Mouse (Mus musculus) gastrocnemius, adult 18-20 months (tissue): ENCODE measurements around the gene Calml4. TPM values are rescaled to one million over a fixed set of nuclear protein-coding genes. Genes with fewer than 3 reads are reported as not detected.
"Not testable (repeated sequence)": the region's sequence is repeated elsewhere in the genome, so short reads cannot be mapped to it uniquely, and the experiment has no call there.

Experiments used
- DNase-seq: peaks from one replicate; pipeline ENCODE4 v3.0.0; 2021; ENCODE audit warnings: low spot score
- total RNA-seq, 2 experiments: library from RNA; stranded (reverse); gene quantifications; 2 replicates each; pipeline ENCODE4 v1.2.3; 2021

Gene Calml4
- total RNA-seq, 2 experiments from 2014 or later, result 1.2 to 1.3 TPM

DNA sequence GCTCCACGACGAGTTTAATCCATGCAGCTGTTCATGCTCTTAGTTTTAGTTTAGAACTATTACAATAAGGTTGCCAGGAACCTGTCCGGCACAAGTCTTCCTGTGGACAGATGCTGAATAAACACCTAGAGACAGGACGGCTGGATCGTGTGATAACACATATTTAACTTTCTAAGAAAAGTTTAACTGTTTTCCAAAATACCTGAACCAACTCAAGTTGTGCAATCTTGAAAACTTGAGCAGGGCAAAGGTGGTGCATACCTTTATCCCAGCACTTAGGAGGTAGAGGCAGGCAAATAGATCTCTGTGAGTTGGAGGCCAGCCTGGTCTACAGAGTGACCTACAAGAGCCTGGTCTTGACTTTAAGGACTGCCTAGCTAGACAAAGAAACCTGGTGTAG, 23.0 kb upstream of the Calml4 start:
- no peak for DNase-seq

DNA sequence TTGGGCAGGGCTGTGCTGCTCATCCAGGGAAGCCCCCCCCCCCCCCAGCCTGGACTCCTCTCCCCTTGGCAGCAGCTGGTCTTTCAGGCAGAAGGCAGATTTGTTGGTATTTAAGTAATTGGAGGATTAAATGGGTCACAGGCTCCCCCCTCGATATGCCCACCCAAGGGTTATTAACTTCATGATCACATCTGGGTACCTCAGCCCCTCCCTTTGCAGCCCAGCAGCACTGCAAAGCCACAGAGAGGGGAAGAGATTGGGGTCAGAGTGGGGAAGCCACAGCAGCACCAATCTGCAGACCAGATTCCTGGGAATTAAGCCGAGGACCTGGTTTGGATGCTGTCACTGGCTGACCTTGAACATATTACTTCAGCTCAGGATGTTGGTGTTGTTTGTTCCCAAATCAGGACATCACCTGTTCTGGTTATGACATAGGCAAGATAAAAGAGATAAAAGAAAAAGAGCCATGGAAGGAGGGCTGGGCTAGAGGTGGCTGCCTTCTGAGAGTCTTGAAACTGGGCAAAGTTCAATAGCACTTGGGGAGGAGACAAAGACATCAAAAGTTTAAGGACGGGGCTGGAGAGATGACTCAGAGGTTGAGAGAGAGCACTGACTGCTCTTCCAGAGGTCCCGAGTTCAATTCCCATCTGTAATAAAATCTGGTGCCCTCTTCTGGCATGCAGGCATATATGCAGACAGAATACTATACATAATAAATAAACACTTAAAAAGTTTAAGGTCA, 22.0 kb upstream of the Calml4 start:
- no peak for DNase-seq

DNA sequence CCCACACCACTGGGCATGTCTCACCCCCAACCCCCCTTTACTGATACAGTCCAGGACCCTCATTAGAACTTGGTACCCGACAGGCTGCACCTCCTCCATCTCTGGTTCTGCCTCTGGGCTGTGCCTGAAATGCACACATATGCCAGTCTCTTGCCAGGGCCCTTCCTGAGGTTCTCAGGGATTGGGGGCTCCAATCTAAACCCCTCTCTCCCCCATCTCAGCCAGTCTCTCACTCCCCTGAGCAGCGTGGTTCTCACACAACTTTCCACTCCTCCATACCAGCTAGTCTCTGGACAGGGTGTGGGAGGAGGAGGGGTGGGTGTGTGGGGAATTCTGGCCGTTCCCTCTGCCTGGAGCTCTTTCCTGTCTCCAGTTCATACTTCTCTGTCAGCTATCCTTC, 20.3 kb upstream of the Calml4 start:
- no peak for DNase-seq

DNA sequence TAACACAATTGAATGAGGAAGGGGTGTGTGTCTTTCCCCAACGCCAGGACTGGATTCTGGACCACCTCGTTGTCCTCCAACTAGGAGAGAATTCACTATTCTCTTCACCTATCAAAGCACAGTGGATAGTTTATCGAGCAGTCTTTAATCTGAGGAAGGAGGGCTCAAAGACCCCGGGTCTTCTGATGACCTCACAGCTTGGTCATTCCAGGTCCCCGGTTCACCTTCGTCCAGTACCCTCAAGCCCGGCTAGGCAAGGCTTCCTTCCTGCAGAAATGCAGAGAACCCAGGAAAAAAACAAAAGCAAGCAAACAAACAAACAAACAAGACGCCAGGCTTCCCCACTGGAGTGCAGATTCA, 19.8 kb upstream of the Calml4 start:
- no peak for DNase-seq

DNA sequence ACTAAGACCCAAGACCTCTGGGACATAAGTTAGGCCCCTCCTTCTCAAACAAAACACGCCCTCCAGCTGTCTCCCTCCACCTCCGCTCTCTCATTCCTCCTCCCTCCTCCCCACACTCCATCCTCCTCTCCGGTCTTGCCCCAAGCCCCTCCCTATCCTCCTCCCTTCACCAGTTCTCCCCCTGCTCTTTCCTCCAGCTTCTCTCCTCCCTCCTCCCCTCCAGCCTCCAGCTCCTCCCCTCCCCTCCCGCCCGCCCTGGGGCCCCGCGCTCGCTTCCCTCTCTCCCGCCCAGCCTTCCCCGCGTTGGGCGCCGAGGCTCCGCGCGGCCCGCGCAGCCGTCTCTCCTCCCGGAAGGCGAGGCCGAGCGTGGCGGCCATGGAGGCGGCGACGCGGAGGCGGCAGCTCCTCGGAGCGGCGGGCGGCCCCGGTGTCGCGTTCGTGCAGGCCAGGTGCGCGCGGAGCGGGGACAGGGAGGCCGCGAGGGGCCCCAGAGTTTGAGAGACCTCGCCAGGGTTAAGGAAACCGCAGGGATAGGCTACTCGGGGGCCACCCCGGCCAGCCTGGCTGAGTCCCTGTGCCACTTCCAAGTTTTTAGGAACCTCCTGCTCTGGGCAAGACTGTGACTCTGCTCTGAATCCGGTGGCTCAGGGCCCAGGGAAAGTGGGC, 19.2 kb upstream of the Calml4 start, which contains the start of gene Cln6:
Gene Cln6, plus strand, starts transcription at position 280 of the 666 bp plus-strand sequence.
- DNase-seq, result peak; percentile 82

DNA sequence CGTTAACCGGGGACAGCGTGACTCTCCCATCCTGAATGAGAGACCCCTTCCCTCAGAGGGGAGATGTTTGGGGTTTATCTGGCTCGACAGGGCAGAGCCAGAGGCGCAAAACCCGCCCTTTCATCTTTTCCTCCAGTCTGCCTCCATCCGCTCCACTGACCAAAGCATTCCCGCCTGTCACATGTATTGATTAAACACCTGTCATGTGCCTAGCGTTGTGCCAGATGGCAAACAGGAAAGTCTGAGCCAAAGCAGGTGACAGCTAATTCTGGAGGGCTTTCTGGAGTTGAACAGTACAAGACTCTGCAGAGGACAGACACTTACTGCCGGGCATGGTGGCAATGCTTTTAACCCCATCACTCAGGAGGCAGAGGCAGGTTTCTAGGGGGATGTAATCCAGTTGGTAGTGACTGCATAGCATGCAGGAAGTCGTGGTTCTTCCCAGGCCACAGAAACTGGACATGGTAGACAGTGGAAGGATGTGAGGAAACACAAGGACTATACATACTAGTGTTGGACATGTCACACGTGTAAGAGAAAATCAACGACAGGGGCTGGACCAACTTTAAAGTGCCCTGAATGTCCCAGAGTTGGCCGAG, 18.6 kb upstream of the Calml4 start:
- no peak for DNase-seq

DNA sequence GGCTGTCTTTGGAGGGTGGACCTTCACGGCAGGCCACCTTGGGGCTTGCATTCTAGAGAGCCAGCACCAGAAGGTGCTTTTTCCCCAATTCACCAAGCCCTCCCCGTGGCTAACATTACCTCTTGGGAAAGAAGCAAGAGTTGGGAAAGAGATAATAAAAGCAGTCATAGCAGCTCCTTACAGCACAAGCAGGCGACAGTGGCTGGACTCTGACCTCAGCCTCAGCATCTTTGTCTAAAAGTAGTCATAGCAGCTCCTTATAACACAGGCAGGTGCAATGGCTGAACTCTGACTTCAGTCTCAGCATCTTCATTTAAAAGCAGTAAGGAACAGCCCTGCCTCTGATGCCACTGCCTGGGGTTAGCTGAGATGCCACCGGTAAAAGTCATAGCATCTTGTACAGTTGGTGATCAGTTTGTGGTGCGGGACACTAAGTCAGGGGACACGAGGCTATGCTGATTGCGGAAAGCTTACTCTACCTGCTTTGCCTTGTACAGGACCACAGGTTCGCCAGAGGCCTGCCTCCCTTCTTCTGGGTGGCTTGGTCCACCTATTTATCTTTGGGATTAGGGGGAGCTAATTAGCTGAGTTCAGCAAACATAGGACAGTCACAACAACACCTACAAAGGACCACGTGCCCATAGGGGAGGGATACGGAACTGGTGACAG, 14.4 kb upstream of the Calml4 start:
- DNase-seq, result no peak

DNA sequence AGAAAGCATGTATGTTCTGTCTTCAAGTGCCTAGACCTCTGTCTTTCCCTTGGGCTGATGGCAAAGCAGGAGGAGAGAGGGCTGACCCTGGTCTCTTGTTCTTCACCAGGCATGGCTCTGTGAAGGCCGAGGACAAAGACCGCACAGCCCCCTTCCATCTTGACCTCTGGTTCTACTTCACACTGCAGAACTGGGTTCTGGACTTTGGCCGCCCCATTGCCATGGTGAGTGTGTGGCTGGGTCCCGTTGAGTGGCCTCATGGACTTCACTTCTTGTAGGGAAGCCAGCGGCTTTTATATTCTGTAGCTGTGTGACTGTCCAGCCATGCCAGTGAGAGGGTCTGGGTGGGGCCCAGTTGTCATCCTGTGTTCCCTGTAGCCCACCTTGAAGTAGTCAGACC, 13.4 kb upstream of the Calml4 start:
- no peak for DNase-seq

DNA sequence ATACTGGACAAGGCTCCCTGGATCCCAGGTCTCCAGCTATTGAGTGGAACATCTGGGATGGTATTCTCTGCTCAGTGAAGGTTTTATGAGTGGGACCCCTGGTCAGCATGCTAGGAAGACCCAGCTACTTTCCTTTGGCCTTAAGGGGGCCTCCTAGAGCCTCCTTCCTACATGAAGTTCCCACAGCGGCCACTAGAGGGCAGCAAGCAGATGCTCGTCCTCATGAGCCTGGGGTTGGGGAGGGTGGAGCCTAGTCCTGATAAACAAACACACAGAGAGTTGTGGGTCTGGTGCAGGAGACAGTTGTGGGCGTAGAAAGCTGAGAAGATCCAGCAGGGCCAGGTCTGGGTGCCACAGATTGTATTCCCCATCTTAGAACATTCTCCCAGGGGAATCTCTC, 10.2 kb upstream of the Calml4 start:
- DNase-seq, result peak; percentile 92

DNA sequence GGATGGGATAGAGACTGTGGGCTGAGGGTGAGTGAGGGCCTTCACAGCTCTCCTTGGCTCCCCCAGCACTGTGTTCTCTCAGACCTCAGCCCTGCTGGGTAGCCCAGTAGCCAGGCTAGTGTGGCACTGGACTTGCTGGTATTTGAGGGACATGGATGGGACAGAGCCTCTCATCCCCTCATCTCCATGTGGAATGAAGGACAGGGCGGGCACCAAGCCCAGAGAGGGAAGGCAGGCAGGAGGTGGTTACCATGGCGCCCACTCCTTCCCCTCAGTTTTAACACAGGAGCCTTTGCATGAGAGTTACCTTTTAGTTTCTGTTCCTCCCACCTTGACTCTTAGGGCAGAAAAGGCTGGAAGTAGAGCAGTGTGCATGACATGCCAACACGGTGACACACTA, 9.2 kb upstream of the Calml4 start:
- no peak for DNase-seq

DNA sequence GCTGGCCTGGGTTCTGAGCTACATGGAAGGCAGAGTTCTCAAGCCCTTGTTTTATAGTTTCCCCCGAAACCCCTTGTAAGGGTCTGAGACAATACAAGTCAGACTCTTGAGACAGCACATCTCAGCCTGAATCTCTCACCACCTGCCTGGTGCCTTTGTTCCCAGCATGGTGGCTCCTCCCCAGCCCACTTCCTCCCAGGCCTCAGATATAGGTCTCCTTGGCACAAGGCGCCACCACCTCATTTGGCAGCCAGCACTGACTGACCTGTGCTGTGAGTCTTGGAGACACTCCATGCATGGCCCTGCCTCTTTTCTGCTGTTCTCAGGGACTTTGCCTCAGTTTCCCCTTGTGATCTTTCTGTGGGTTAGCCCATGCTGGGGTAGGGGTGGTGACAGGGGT, 6.3 kb upstream of the Calml4 start:
- no peak for DNase-seq

DNA sequence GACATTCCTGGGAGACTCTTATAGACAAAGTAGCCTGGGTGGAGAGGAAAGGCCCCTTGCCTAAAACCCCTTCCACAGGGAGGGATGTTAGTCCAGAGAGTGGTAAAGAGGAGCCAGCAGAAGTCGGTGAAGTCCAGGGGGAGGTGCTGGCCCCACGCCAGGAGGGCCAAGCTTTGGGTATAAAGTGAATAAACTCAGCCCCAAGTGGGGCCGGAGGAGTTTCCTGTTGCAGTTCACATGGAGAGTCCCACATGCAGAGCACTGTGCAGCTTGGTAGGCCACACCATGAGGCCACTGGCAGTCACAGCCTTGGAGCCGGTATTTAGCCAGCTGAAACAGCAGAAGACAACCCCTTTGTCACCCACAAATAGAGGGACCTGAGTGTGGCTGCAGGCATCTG, 3.4 kb upstream of the Calml4 start:
- DNase-seq, result no peak

DNA sequence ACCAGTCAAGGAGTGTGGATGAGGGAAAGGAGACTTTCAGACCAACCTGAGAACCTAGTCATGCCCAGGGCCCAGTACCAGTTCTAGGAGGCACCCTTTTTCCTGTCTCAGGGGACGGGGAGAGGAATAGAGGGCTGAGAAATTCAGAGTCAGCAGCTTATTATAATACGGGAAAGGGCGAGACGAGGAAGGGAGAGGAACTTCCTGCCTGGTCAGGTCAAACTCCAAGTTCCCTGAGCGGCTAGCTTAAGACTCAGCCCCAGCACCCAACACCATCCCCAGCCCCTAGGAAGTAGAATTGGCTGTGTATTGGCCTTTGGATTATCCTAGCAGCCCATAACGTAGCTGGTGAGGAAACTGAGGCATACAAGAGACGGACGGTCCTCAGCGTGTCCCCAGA, 664 bp upstream of the Calml4 start:
- DNase-seq, result no peak

DNA sequence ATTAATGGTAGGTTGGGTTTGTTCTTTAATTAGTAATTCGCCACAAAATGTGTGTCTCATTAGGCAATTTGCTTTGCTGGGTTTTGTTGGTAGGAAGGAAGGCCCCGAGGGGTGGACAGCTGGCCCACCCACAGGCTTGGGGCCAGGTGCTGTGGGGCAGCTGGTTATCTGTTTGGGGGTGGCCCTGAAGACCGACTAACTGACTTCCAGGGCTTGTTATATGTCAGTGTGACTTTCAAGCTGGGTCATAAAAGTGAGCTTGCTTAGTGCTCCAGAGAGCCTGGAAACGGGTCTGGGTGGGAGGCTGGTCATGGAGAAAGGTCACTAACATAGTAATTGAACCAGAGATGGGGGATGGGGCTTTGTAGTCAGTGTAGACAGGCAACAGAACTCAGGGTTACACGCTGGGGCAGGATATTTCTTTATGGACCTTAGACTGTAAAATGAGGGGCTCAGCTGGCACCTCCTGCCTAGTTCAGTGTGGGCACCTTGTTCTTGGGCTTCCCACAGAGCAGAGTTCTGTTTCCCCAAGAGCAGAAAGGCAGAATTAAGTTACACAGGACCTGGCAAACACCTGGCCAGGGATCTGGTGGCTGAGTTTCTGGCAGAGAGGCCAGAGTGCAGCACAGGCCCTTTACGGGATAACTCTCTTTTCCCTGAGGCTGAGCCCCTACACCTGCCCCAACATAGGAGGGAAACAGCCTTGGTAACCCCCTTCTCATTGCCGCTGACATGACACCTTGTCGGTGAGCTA, 563 bp downstream of the Calml4 start:
- DNase-seq, result no peak

DNA sequence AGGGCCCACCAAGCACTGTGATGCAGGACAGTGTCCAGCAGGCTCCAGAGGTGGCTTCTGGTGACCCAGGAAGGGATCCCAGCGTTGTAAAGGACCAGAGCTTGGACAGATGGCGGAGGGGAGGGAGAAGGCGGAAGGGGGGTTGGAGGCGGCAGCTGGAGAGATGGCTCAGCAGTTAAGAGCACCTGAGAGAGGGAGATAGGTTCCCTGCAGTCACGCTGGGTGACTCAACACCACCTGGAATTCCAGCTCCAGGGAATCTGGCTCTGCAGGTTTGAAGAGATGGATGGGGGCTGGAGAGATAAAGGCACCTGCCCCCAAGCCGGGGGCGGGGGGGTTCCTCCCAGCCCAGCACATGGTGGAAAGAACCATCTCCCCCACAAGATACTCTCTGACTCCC, 2.2 kb downstream of the Calml4 start:
- not testable (repeated sequence) for DNase-seq

DNA sequence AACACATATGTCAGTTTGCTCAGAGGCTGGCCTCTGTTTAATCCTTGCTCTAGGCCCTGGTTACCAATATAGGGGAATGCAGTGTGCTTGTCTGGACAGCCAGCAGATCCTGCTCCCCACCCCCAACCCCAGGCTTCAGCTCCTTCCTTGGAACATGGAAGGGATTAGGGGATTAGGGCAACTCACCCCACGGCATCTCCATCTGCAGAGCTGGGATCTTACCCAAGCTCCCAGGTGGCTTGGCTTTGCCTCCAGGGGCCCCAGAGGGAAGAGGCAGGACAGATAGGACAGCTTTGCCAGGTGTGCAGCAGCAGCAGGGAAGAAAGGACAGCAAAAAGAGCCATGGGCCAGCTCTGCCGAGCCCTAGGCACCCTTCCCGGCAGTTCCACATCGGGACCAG, 3.0 kb downstream of the Calml4 start:
- no peak for DNase-seq

DNA sequence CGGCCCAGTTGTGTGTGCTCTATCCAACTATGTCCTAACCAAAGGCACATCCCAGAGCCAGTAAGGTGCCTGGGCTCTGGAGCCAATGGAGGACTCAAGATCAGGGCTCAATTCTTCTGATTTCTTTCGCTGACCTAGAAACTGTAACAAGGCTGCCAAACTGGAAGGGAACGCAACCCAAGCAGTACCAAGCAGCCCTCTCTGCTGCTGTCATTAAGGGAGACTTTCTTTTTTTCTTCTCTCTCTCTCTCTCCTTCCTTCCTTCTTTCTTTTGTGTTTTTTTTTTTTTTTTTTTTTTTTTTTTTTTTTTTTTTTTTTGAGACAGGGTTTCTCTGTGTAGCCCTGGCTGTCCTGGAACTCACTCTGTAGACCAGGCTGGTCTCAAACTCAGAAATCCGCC, 11.4 kb downstream of the Calml4 start:
- not testable (repeated sequence) for DNase-seq

DNA sequence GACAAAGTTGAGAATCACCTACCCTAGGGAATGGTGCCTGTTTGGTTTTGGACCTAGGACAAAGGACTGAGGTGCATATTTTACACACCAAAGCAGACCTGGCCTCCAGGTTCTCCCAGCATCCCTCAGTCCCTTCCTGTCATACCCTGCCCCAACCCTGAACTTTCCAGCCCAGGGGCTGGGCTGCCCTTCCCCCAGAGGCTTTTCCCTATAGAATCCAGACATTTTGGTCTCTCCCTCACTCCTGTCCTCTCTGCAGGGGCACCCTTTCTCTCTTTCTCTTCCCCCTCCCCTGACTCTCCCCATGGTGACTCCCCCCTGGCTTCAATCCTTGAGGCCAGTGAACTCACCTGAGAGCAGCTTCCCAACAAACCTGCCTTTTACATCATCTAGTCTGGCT, 12.8 kb downstream of the Calml4 start:
- no peak for DNase-seq

DNA sequence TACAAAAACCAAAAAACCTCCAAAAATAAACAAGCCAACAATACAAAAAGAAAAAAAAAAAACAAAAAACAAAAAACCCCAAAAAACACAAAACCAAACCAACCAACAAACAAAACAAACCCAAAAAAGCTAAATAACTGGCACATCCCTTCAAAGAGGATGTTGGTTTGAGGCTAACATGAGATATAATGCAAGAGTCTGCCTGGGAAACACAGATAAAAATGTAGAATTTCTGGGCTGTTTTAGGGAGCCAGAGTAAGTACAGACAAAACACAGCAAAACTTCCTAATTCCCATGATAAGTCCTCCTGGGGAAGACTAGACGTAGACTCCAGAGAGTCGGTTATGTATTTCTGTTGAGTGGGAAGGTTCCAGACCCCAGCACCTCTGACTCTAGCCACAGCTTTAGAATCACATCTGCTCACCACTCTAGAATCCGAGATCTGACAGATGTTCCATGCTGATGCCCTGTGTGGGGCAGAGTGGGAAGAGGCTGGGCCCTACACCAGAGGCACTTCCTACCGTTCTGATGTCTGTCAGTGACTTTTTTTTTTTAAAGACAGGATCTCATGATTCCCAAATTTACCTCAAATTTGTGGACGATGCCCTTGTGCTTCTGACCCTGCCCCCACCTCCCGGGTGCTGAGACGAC, 19.2 kb downstream of the Calml4 start:
- no peak for DNase-seq

DNA sequence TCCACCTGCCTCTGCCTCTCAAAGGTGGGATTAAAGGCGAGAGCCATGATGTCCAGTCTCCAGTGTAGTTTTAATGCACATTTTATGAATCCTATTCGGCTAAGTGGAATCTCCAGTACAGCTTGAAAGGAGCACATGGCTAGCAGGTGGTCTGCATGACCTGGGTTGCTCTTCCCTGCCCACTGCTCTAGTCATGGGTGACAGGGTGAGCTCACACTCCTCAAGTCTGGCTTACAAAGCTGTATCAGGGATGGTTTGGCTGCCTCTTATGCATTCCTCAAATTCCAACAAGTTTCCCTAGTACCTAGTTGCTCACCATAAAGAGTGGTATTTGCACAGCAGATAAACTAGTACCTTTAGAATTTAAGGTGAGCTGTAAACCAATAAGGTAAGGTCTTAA, 19.9 kb downstream of the Calml4 start:
- DNase-seq, result no peak

DNA sequence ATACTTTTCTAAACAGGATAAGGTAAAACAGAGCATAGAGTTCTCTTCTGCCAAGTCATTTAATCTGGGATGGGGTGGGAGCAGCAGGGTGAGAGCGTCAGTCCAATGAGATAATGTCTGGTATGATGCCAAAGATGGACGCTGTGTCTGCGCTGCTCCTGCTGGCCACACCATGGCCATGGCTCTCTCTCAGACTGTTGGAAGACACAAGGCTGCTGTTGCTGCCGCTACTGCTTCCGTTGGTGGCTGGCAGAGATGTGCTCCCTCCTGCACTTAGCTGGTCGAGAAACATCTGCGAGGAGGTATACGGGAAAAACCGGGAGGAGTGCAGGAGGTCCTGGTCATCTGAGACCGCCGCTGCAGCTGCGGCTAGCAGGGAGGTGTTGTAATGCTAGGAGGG, 24.0 kb downstream of the Calml4 start:
- peak; percentile 61 for DNase-seq
